Mouse (Mus musculus): ENCODE results near the gene Kcnj12. TPM values are rescaled to one million over a fixed set of nuclear protein-coding genes. Genes with fewer than 3 reads are reported as not detected.

The Kcnj12 gene
- polyA plus RNA-seq, 1 experiment, result 5.7 TPM

DNA sequence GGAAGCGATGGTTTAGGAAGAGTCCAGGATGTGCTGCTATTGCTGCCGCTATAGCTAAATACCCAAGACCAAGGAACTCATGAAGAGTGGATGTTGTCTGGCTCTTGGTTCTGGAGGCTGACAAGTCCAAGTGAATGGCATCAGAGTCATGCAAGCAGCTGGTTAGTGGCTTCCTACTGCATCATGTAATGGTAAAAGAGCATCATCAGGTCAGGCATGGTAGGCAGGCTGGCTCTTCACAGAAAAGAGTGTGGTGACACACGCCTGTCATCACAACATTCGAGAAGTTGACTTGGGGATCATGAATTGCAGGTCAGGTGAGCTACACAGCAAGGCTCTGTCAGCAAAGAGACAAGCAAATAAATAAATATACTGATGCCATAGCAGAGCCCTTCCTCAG, 89.1 kb downstream of the Kcnj12 start:
- no peak for DNase-seq
- Histone ChIP-seq H3K27me3 (replicated peaks; ENCODE audit: control insufficient read depth, insufficient read depth, low read length) (no peaks in the 10 kb centered on the region), H3K4me3 (ENCODE audit: insufficient read depth, low read depth, low read length) (no peak overlapping the region), H3K36me3 (ENCODE audit: control insufficient read depth, insufficient read depth, low read length) (no peaks in the 10 kb centered on the region), H3K27ac (ENCODE audit: insufficient read depth, low read depth, low read length) (no peak overlapping the region), H3K4me1 (ENCODE audit: control insufficient read depth, insufficient read depth, low read length) (no peaks in the 10 kb centered on the region)
- TF ChIP-seq POLR2A (IDR thresholded peaks at IDR 0.05; ENCODE audit: low read depth, low read length) (no peak), CTCF (conservative IDR thresholded peaks at IDR 0.05; ENCODE audit: insufficient read depth, insufficient read length, low read depth, low read length) (no peak)
- 94% methylated on average over 4 of the region's 4 CpGs for WGBS

DNA sequence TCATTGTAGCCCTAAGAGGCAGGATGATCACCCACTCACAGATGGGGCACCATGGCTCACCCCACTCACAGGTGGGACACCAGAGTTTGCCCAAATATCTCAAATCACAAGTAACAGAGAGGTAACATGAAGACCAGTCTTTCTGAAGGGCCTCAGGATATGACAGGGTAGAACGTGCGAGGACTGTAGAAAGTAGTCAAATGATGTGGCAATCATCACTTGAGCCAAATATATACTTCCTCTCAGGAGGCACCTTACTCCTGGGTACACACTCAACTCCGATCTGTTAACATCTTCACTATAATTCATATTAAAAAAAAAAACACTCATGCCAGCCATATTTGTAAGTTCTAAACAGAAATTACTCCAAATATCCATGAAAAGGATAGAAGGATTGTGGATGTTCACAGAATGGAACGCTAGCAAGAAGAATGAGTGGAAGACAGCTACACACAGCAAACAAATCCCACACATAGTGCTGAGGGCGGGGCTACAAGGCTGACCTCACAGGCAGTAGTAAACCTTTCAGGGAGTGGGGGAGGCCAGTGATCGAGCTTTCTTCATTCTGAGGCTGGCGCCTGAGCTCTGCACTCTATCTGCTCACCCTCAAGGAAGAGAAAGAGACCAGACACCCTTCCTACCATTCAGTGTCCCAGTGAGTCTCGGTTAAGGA, 90.1 kb downstream of the Kcnj12 start:
- 78% methylated on average over 8 of the region's 8 CpGs for WGBS
- no peak for DNase-seq
- H3K4me3 ChIP-seq (ENCODE audit: insufficient read depth, low read depth, low read length), result no peak overlapping the region
- H3K4me1 ChIP-seq (ENCODE audit: control insufficient read depth, insufficient read depth, low read length), result no peaks in the 10 kb centered on the region
- TF ChIP-seq POLR2A (IDR thresholded peaks at IDR 0.05; ENCODE audit: low read depth, low read length) (no peak), CTCF (conservative IDR thresholded peaks at IDR 0.05; ENCODE audit: insufficient read depth, insufficient read length, low read depth, low read length) (no peak)
- no peak overlapping the region for H3K27ac ChIP-seq (ENCODE audit: insufficient read depth, low read depth, low read length)
- no peaks in the 10 kb centered on the region for H3K36me3 ChIP-seq (ENCODE audit: control insufficient read depth, insufficient read depth, low read length)
- H3K27me3 ChIP-seq (replicated peaks; ENCODE audit: control insufficient read depth, insufficient read depth, low read length), result no peaks in the 10 kb centered on the region

DNA sequence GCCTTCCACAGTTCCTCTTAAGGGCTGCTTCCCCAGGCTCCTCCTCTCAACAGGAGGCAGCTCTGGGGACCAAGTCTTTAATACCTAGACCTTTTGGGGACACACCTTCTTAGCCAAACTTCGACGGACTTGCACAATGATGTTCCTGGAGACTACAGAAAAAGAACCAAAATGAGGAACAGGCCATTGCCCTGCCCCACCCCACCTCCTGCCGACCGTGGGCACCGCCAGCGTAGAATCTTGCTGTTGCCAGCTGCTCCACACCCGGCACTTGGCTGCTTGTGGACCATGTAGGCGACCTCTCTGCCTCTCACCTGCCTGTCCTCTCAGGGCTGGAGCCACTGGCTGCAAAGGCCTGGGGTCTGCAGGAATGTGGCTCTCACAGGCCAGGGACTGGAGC, 93.9 kb downstream of the Kcnj12 start:
- no peaks in the 10 kb centered on the region for H3K36me3 ChIP-seq (ENCODE audit: control insufficient read depth, insufficient read depth, low read length)
- WGBS, result 68% methylated on average over 8 of the region's 8 CpGs
- H3K4me3 ChIP-seq (ENCODE audit: insufficient read depth, low read depth, low read length), result no peak overlapping the region
- no peak overlapping the region for H3K27ac ChIP-seq (ENCODE audit: insufficient read depth, low read depth, low read length)
- no peak for DNase-seq
- no peaks in the 10 kb centered on the region for H3K27me3 ChIP-seq (replicated peaks; ENCODE audit: control insufficient read depth, insufficient read depth, low read length)
- TF ChIP-seq POLR2A (IDR thresholded peaks at IDR 0.05; ENCODE audit: low read depth, low read length) (no peak), CTCF (conservative IDR thresholded peaks at IDR 0.05; ENCODE audit: insufficient read depth, insufficient read length, low read depth, low read length) (no peak)
- H3K4me1 ChIP-seq (ENCODE audit: control insufficient read depth, insufficient read depth, low read length), result no peaks in the 10 kb centered on the region

DNA sequence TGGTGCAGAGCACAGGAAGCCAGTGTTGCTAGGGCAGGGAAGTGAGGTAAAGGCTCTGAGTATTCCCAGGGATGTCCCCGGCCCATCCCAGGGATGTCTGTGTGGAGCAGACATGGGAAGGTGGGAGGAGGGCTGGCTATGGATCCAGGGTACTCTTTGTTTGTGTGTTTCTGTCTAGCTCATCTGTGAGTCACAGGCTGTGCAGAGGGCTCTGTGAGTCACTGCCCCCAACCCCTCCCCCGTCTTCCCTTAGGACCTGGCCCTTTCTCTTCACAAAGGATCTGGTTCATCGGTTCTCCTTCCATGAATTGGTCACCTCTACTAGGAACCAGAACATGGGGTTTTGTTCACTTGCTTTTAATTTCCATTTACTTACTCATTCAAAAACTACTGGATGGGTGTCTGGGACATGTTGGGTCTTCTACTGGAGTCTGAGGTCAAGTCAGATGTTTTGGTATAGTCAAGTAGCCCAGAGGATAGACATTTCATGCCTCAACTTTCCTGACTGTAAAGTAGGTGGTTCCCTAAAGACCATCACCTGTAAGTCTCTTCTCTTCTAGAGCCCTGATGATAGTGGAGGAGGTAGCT, 97.7 kb downstream of the Kcnj12 start:
- Histone ChIP-seq H3K27ac (ENCODE audit: insufficient read depth, low read depth, low read length) (no peak overlapping the region), H3K4me3 (ENCODE audit: insufficient read depth, low read depth, low read length) (no peak overlapping the region), H3K27me3 (replicated peaks; ENCODE audit: control insufficient read depth, insufficient read depth, low read length) (no peaks in the 10 kb centered on the region), H3K36me3 (ENCODE audit: control insufficient read depth, insufficient read depth, low read length) (no peaks in the 10 kb centered on the region), H3K4me1 (ENCODE audit: control insufficient read depth, insufficient read depth, low read length) (no peaks in the 10 kb centered on the region)
- no peak for TF ChIP-seq POLR2A (IDR thresholded peaks at IDR 0.05; ENCODE audit: low read depth, low read length)
- no peak for TF ChIP-seq CTCF (conservative IDR thresholded peaks at IDR 0.05; ENCODE audit: insufficient read depth, insufficient read length, low read depth, low read length)
- 78% methylated on average over 3 of the region's 3 CpGs for WGBS
- DNase-seq, result no peak

Other genes with a start within 250 kb of the Kcnj12 start
- 5.8 and 5.9 TPM in 2 replicates for gene Top3a, start 245.2 kb upstream of the Kcnj12 start, polyA plus RNA-seq (2012; rRNA removed)
- gene Smcr8, start 245.0 kb upstream of the Kcnj12 start, polyA plus RNA-seq (2012; rRNA removed), result 12.1 and 13.9 TPM in 2 replicates
- 108 and 120 TPM in 2 replicates for gene Shmt1, start 210.8 kb upstream of the Kcnj12 start, polyA plus RNA-seq (2012; rRNA removed)
- 29.1 and 30.0 TPM in 2 replicates for gene Dhrs7b, start 191.9 kb upstream of the Kcnj12 start, polyA plus RNA-seq (2012; rRNA removed)
- 78.2 and 81.1 TPM in 2 replicates for gene Tmem11, start 143.3 kb upstream of the Kcnj12 start, polyA plus RNA-seq (2012; rRNA removed)
- gene Natd1, start 107.8 kb upstream of the Kcnj12 start, polyA plus RNA-seq (2012; rRNA removed), result 39.3 and 46.2 TPM in 2 replicates
- gene Map2k3, start 90.5 kb upstream of the Kcnj12 start, polyA plus RNA-seq (2012; rRNA removed), result 33.0 and 44.8 TPM in 2 replicates
- 1.5 and 7.4 TPM in 2 replicates for gene Tnfrsf13b, start 104.2 kb downstream of the Kcnj12 start, polyA plus RNA-seq (2012; rRNA removed)
- gene Usp22, start 152.5 kb downstream of the Kcnj12 start, polyA plus RNA-seq (2012; rRNA removed), result 29.2 and 31.1 TPM in 2 replicates
- 1.1 and 1.3 TPM in 2 replicates for gene Aldh3a1, start 185.0 kb downstream of the Kcnj12 start, polyA plus RNA-seq (2012; rRNA removed)
- 106 and 112 TPM in 2 replicates for gene Aldh3a2, start 244.9 kb downstream of the Kcnj12 start, polyA plus RNA-seq (2012; rRNA removed)